Mouse (Mus musculus) myocyte (in vitro differentiated cells): ENCODE results near the gene Glis1. TPM values are rescaled to one million over a fixed set of nuclear protein-coding genes. Genes with fewer than 3 reads are reported as not detected.
A peak's percentile ranks its signal among the peaks of the same experiment; 100 is the strongest.

Experiments
- H3K27me3 ChIP-seq: one replicate; pipeline ENCODE4 v1.6.1; 2011; ENCODE audit not compliant: control insufficient read depth, insufficient read depth, insufficient read length
- H3K36me3 ChIP-seq: one replicate; pipeline ENCODE4 v1.6.1; 2011; ENCODE audit not compliant: control insufficient read depth, insufficient read depth
- H3K4me2 ChIP-seq: one replicate; pipeline ENCODE4 v1.6.1; 2011; ENCODE audit warnings: low read depth, control low read depth
- H3K4me3 ChIP-seq: one replicate; pipeline ENCODE4 v1.5.1; 2011; ENCODE audit warnings: mild to moderate bottlenecking, control low read depth, moderate library complexity
- H3K79me2 ChIP-seq: one replicate; pipeline ENCODE4 v1.6.1; 2011; ENCODE audit not compliant: control insufficient read depth, insufficient read depth
- H3ac ChIP-seq: one replicate; pipeline ENCODE4 v1.6.1; 2011; ENCODE audit not compliant: control insufficient read depth, insufficient read length
- CEBPB ChIP-seq: IDR thresholded peaks from 2 replicates; pipeline ENCODE4 v1.6.1; 2011; ENCODE audit warnings: mild to moderate bottlenecking, moderate library complexity; ENCODE audit not compliant: poor library complexity, insufficient read depth, severe bottlenecking
- E2F4 ChIP-seq: IDR thresholded peaks from one replicate; pipeline ENCODE4 v1.6.1; 2011; ENCODE audit warnings: mild to moderate bottlenecking, control low read depth, moderate library complexity; ENCODE audit not compliant: insufficient read depth
- MAX ChIP-seq: IDR thresholded peaks from one replicate; pipeline ENCODE4 v1.6.1; 2011; ENCODE audit warnings: low read depth, mild to moderate bottlenecking, control low read depth
- MYOD1 ChIP-seq, 3 experiments: IDR thresholded peaks; one replicate each; pipeline ENCODE4 v1.6.1; 2011; ENCODE audit warnings: control low read depth in 2 of 3, low read depth in 2 of 3, mild to moderate bottlenecking in 2 of 3, moderate library complexity in 1 of 3; ENCODE audit not compliant: insufficient read length in 2 of 3, control insufficient read depth in 1 of 3
- MYOG ChIP-seq, 3 experiments: IDR thresholded peaks; one replicate each; pipeline ENCODE4 v1.6.1; 2011; ENCODE audit warnings: control low read depth in 2 of 3, low read depth in 2 of 3, mild to moderate bottlenecking in 2 of 3; ENCODE audit not compliant: insufficient read length in 2 of 3, control insufficient read depth in 1 of 3, insufficient read depth in 1 of 3
- POLR2A ChIP-seq: IDR thresholded peaks from one replicate; pipeline ENCODE4 v1.6.1; 2011; ENCODE audit warnings: low read depth, mild to moderate bottlenecking, control low read depth, moderate library complexity; ENCODE audit not compliant: insufficient read length
- POLR2AphosphoS2 ChIP-seq: IDR thresholded peaks from one replicate; pipeline ENCODE4 v1.6.1; 2011; ENCODE audit warnings: low read depth, control low read depth; ENCODE audit not compliant: insufficient read length
- REST ChIP-seq: IDR thresholded peaks from one replicate; pipeline ENCODE4 v1.6.1; 2011; ENCODE audit warnings: mild to moderate bottlenecking, control low read depth, moderate library complexity; ENCODE audit not compliant: insufficient read depth, insufficient read length
- SRF ChIP-seq: IDR thresholded peaks from one replicate; pipeline ENCODE4 v1.6.1; 2011; ENCODE audit warnings: low read depth; ENCODE audit not compliant: control insufficient read depth, insufficient read length
- TCF12 ChIP-seq: IDR thresholded peaks from one replicate; pipeline ENCODE4 v1.6.1; 2011; ENCODE audit warnings: mild to moderate bottlenecking, control low read depth; ENCODE audit not compliant: poor library complexity, insufficient read depth, severe bottlenecking
- TCF3 ChIP-seq: IDR thresholded peaks from one replicate; pipeline ENCODE4 v1.6.1; 2011; ENCODE audit warnings: low read depth, control low read depth; ENCODE audit not compliant: insufficient read length
- USF1 ChIP-seq: IDR thresholded peaks from one replicate; pipeline ENCODE4 v1.6.1; 2011; ENCODE audit warnings: low read depth, mild to moderate bottlenecking, control low read depth, moderate library complexity
- polyA plus RNA-seq: library from polyadenylated mRNA; unstranded; fragments of >200 nt; fragmentation: generic; extraction: Trizol; gene quantifications from one replicate; pipeline ENCODE4 v1.2.1, GENCODE M21; 2012; ENCODE audit warnings: missing spikeins

Glis1 gene
- polyA plus RNA-seq, 1 experiment = 0.35 TPM

DNA sequence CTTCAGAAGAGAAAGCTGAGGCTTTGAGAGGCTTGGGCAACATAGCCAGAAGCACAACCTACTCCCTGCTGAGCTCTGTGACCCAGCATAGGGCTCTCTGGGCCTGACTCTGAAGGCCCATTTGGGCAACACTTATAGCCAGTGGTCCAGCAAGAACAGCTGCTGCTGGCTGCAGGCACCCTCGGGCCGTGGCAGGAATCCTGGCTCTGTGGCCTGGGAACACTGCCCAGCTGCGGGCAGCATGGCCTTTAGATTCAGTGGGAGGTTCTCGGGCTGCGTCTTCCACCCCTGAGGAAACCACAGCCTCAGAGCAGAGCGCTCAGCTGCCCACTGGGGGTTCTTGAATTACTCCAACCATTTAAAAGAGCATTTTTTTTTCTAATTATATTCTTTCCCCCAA is 189.5 kb downstream of the Glis1 start:
- H3K4me3 ChIP-seq = no peak overlapping the region
- H3K79me2 ChIP-seq = no peaks in the 10 kb centered on the region
- H3ac ChIP-seq = no peak overlapping the region
- H3K27me3 ChIP-seq = peaks cover 73% of the 10 kb centered on the region
- no peak for TF ChIP-seq CEBPB
- TF ChIP-seq TCF12 = peak; percentile 5
- peak; percentile 41 for TF ChIP-seq SRF
- no peak for TF ChIP-seq POLR2A
- peak; percentile 82 for TF ChIP-seq TCF3
- peak; percentile 30 to 98 (median 97) for TF ChIP-seq MYOD1 (IDR thresholded peaks at IDR 0.05; ENCODE audit: control insufficient read depth in 1 of 3, insufficient read length in 2 of 3, low read depth in 2 of 3)
- no peak for TF ChIP-seq MAX
- peak; percentile 84 to 98 (median 97) for TF ChIP-seq MYOG (IDR thresholded peaks at IDR 0.05; ENCODE audit: control insufficient read depth in 1 of 3, insufficient read depth in 1 of 3, insufficient read length in 2 of 3, low read depth in 2 of 3)
- TF ChIP-seq REST = no peak
- no peak for TF ChIP-seq USF1
- no peak for TF ChIP-seq E2F4
- no peak for TF ChIP-seq POLR2AphosphoS2
- no peaks in the 10 kb centered on the region for H3K36me3 ChIP-seq
- peak overlapping the region; percentile 51 for H3K4me2 ChIP-seq

DNA sequence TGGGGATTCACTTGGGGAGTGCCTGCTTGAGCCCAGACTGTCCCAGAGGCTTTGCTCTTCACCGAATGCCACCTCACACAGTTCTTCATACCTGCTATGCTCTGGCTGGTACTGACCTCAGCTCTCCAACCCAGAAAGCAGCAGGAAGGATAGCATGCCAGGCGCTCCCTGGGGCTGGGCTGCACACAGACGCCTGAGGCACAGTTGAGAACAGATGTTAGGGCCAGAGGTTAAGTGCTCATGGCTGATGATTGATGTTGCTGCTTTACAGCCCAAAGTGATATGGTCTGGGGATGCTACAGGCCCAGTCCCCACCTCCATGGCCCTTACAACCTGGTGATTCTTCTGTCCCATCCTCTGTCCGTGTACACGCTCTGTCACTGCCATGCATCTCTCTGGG is 190.6 kb downstream of the Glis1 start:
- Histone ChIP-seq H3ac (no peak overlapping the region), H3K36me3 (no peaks in the 10 kb centered on the region), H3K4me3 (no peak overlapping the region), H3K27me3 (peaks cover 73% of the 10 kb centered on the region), H3K4me2 (no peak overlapping the region), H3K79me2 (no peaks in the 10 kb centered on the region)
- TF ChIP-seq POLR2AphosphoS2 (no peak), REST (no peak), E2F4 (no peak), SRF (no peak), MYOD1 (IDR thresholded peaks at IDR 0.05; ENCODE audit: control insufficient read depth in 1 of 3, insufficient read length in 2 of 3, low read depth in 2 of 3) (no peak), TCF3 (no peak), POLR2A (no peak), MAX (no peak), USF1 (no peak), CEBPB (no peak), TCF12 (no peak), MYOG (IDR thresholded peaks at IDR 0.05; ENCODE audit: control insufficient read depth in 1 of 3, insufficient read depth in 1 of 3, insufficient read length in 2 of 3, low read depth in 2 of 3) (no peak)

DNA sequence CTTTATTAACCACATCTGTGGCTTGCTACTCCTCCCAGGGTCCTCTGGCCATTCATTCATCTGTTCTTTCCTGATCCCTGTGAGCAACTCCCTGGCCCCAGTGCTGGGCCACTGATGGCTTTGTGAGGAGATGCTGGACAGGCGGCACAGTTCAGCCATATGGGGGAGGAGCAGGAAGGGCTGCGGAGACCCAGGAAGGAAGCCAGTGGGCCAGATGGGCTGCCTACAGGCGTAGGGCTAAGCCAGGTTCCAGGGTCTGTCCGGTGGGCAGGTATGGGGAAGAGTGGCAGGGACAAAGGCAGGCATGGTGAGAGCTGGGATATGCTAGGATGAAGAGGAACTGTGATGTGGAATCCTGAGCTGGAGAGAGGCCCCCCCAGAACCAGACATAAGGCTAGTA is 193.8 kb downstream of the Glis1 start:
- TF ChIP-seq SRF = no peak
- no peak for TF ChIP-seq POLR2A
- TF ChIP-seq CEBPB = no peak
- no peak for TF ChIP-seq TCF12
- TF ChIP-seq USF1 = no peak
- TF ChIP-seq MYOG (IDR thresholded peaks at IDR 0.05; ENCODE audit: control insufficient read depth in 1 of 3, insufficient read depth in 1 of 3, insufficient read length in 2 of 3, low read depth in 2 of 3) = no peak
- no peak for TF ChIP-seq MAX
- TF ChIP-seq MYOD1 (IDR thresholded peaks at IDR 0.05; ENCODE audit: control insufficient read depth in 1 of 3, insufficient read length in 2 of 3, low read depth in 2 of 3) = no peak
- no peak for TF ChIP-seq E2F4
- no peak for TF ChIP-seq POLR2AphosphoS2
- no peak for TF ChIP-seq REST
- no peak for TF ChIP-seq TCF3
- H3K36me3 ChIP-seq = no peaks in the 10 kb centered on the region
- H3K4me3 ChIP-seq = no peak overlapping the region
- H3ac ChIP-seq = no peak overlapping the region
- no peak overlapping the region for H3K4me2 ChIP-seq
- H3K79me2 ChIP-seq = no peaks in the 10 kb centered on the region
- peaks cover 79% of the 10 kb centered on the region for H3K27me3 ChIP-seq

- Histone ChIP-seq H3K27me3 (peaks cover 83% of the 10 kb centered on the region), H3K4me2 (peak overlapping the region; percentile 6)
Observed at GRCm38 (mm10) chr4:107628921-107629411, 194.6 kb downstream of the Glis1 start.

More at GRCm38 (mm10) chr4:107628921-107629411, 194.6 kb downstream of the Glis1 start:
- Histone ChIP-seq H3ac (no peak overlapping the region), H3K79me2 (no peaks in the 10 kb centered on the region), H3K4me3 (no peak overlapping the region), H3K36me3 (no peaks in the 10 kb centered on the region)
- no peak for TF ChIP-seq SRF
- no peak for TF ChIP-seq USF1
- TF ChIP-seq POLR2AphosphoS2 = no peak
- no peak for TF ChIP-seq REST
- no peak for TF ChIP-seq MYOG (IDR thresholded peaks at IDR 0.05; ENCODE audit: control insufficient read depth in 1 of 3, insufficient read depth in 1 of 3, insufficient read length in 2 of 3, low read depth in 2 of 3)
- no peak for TF ChIP-seq MAX
- TF ChIP-seq CEBPB = no peak
- no peak for TF ChIP-seq E2F4
- no peak for TF ChIP-seq TCF12
- TF ChIP-seq MYOD1 (IDR thresholded peaks at IDR 0.05; ENCODE audit: control insufficient read depth in 1 of 3, insufficient read length in 2 of 3, low read depth in 2 of 3) = no peak
- no peak for TF ChIP-seq POLR2A
- TF ChIP-seq TCF3 = no peak
